Mouse (Mus musculus) R1 (cell line): ENCODE results near the gene Olfr190.
A peak's percentile ranks its signal among the peaks of the same experiment; 100 is the strongest.
"Not testable (repeated sequence)": the region's sequence is repeated elsewhere in the genome, so short reads cannot be mapped to it uniquely, and the experiment has no call there.

ENCODE experiments used
- DNase-seq: peaks from one replicate; pipeline ENCODE4 v3.0.0-alpha.2; 2018; ENCODE audit warnings: low read depth, low spot score

Olfr190 gene

DNA sequence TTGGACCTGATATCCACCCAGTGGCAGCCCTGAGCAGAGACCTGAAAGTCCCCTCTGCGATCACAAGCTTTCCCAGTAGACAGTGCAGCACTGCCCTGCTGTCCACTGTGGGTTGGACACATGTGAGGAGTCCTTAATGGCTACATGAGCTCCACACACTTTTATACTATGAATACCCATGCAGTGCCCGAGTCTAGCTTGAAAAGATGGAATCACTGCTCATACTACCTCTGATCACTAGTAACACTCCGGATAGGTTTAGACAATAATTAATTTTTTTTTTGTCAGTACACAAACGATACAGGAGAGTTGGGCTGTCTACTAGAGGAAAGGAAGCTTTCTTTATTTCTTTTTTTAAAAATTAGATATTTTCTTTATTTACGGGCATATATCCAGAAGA, at the start of gene Olfr190:
TSS of gene Olfr190 (minus strand) at position 101 of the 400 bp plus-strand sequence.
- no peak for DNase-seq

DNA sequence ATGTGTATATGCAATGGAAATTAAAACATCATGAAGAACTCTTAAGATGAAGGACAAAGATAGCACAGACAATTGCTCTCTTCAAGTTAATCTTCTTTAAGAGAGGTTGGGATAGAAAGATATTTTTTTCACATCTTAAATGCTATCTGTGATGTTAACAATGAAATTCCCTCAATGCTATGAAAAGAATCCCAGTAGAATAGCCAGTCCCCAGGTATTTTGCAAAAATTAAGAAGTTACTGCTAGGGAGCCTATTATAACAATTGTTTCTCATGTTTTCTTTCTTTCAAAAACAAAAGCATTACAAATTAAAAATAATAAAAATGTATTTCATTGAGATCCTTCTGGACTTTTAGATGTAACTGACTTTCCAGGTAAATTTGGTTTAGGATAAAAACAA, 43.2 kb upstream of the Olfr190 start, which contains the start of gene Olfr194:
TSS of gene Olfr194 (minus strand) at position 101 of the 400 bp plus-strand sequence.
- no peak for DNase-seq

DNA sequence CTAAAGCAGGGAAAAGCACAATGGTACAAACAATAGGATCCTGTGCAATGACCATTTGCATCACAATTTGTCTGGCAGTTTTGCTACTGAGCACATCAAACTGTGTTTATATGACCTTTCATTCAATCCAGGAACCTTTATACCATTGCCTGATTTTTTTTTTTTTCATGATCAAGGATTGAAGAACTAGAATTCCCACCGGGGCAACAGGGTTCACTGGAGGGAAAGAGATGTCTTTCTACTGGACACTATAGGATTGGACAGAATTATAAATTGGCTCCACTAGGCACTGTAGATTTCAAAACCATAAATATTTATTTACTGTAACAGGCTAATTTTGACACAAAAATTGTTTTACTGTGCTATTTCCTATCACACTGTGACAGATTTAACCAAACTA, 34.0 kb upstream of the Olfr190 start, which contains the start of gene Olfr193:
TSS of gene Olfr193 (minus strand) at position 101 of the 400 bp plus-strand sequence.
- peak; percentile 30 for DNase-seq

DNA sequence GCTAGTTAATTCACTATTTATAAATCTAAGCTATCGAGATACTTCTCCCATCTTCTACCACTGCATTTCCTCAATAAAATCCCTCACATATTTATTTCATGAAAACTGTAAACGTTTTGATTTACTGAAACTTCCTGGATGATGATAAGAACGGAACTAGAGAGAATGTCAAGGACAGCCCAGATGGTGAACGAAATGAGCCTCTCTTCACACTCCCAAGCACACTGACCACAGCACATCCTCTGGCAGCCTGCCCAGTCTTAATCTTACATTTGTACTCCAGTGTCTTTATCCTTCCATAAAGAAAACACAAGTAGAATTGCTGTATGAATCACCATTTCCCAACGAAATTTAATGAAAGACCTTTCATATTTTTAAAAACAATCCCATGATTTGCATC, 30.7 kb upstream of the Olfr190 start:
- not testable (repeated sequence) for DNase-seq

DNA sequence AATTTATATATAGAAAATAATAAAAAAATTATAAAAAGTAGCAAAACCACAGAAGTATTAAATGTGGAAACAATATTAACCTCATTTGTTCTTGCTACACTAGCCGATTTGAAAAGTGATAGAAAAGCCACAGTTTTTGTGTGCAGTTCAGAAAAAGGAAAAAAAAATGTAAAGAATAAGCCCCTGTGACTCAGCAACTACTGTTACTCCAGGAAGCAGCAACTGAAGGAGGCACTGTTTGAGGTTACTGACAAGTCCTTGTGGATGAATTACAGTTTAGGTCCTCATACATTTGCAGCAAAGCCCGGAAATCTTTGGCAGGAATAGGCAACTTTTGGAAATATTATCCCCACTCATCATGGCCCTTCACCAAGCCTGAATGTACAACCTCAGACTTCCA, 27.5 kb upstream of the Olfr190 start:
- no peak for DNase-seq

DNA sequence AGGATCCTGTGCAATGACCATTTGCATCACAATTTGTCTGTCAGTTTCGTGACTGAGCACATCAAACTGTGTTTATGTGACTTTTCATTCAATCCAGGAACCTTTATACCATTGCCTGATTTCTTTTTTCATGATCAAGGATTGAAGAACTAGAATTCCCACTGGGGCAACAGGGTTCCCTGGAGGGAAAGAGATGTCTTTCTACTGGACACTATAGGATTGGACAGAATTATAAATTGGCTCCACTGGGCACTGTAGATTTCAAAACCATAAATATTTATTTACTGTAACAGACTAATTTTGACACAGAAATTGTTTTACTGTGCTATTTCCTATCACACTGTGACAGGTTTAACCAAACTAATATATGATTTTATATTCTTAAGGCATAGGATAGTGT, 11.9 kb upstream of the Olfr190 start, which contains the start of gene Olfr191:
TSS of gene Olfr191 (minus strand) at position 101 of the 400 bp plus-strand sequence.
- DNase-seq, result peak; percentile 21

DNA sequence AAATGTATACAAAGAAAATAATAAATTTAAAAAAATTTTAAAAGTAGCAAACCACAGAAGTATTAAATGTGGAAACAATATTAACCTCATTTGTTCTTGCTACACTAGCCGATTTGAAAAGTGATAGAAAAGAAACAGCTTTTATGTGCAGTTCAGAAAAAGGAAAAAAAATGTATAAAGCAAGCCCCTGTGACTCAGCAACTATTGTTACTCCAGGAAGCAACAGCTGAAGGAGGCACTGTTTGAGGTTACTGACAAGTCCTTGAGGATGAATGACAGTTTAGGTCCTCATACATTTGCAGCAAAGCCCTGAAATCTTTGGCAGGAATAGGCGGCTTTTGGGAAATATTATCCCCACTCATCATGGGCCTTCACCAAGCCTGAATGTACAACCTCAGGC, 3.3 kb upstream of the Olfr190 start:
- not testable (repeated sequence) for DNase-seq

DNA sequence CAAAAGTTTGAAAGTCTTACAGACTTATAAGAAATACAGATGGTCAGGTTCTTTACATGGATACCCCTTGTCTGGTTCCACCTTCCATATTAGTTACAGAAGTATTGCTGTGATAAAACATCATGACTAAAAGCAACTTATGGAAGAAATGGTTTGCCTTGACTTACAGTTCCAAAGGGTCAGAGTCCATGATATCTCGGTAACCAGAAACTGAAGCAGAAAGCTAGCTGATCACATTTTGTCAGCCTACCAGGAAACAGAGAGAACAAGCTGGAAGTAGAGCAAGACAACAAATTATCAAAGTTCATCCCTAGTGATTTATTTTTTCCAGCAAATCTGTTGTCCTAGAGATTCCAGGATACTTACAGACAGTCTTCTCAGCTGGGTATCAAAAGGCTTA, 4.3 kb downstream of the Olfr190 start:
- DNase-seq, result no peak

DNA sequence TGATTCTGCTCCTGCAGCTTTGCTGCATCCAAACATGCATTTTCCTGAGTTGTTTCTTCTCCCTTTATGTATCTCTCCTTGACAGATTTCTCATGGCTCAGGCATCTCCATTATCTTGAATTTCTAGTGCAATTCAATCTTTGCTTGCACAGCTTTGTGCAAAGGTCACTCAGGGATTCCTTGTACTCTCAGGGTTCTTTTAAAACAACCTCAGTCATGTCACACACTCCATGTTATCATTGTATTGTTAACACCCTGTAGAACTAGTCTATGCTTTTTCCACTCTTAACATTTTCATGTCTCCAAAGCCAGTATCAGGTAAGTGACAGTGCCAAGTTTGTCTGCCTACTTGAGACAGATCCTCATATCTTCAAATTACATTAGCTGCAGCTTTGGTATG, 6.0 kb downstream of the Olfr190 start:
- no peak for DNase-seq

DNA sequence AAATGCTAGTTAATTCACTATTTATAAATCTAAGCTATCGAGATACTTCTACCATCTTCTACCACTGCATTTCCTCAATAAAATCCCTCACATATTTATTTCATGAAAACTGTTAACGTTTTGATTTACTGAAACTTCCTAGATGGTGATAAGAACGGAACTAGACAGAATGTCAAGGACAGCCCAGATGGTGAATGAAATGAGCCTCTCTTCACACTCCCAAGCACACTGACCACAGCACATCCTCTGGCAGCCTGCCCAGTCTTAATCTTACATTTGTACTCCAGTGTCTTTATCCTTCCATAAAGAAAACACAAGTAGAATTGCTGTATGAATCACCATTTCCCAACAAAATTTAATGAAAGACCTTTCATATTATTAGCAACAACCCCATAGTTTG, 15.4 kb downstream of the Olfr190 start:
- not testable (repeated sequence) for DNase-seq

DNA sequence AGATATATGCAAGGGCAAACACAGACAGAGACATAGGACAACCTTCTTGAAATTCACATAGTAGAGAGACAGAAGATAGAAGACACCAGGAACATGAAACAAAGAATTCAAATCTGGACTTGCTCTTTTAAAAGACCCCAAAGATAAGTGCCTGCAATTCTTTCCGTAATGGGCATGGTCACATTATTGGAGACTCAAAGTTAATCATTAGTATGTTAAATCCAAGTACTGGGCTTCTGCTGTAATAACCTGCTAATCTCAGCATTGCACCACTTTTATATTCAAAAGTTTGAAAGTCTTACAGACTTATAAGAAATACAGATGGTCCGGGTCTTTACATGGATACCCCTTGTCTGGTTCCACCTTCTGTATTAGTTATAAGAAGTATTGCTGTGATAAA, 28.5 kb downstream of the Olfr190 start:
- not testable (repeated sequence) for DNase-seq

DNA sequence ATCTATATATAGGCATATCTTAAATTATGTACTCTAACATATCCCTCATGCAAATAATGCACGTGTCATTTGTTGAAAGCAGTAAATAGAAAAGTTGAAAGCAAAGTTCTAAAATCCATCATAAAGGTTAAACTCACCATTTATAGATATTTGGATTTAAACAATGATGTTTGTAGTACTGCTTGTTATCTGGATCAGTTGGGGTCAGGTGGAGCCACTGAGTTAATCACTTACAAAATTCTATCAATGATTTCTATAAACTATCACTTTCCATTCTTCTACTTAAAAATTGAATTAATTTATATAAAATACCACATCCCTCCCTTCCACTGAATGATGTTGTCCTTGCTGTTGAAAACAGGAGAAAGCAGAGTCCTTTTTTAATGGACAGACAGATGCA, 28.9 kb downstream of the Olfr190 start:
- DNase-seq, result no peak

DNA sequence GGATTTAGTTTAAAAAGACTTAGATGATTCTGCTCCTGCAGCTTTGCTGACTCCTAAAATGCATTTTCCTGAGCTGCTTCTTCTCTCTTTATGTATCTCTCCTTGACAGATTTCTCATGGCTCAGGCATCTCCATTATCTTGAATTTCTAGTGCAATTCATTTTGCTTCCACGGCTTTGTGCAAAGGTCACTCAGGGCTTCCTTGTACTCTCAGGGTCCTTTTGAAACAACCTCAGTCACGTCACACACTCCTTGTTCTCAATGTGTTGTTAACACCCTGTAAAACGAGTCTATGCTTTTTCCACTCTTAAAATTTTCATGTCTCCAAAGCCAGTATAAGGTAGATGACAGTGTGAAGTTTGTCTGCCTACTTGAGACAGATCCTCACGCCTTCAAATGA, 30.2 kb downstream of the Olfr190 start:
- no peak for DNase-seq

DNA sequence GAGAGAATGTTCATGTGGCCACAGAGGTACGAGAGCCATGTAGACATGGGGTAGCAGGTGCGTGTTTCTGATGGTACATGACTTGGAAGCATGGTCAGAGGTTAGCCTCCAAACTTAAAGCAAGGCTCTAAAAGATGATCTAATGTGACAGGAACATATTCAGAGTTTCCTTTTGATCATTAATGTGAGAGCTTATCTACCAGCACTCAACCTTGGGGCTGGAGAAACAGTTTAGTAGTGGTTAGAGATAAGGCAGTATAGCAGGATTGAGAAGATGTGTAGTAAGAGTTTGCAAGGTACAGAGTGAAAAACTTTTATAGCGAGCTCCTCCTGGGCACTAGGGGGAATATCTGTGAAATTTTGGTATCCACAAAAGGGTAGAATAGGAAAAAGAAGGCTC, 32.0 kb downstream of the Olfr190 start:
- DNase-seq, result no peak

DNA sequence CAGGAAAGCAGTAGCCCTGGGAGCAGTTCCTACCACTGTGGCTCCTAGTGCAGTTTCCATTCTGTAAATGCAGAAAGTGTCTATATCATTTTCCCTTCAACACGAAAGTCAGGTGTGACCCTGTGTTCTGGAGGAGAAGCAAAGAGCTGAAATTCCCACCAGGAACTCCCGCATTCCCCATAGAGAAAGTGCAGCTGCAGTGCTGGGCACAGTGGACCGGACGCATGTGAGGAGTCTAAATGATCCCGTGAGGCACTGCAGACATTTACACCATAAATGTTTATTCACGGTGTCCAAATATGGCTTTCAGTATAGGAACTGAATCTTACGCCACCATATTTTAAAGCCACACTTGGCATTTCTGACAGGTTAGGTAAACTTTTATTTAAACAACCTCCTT, 38.1 kb downstream of the Olfr190 start, which contains the start of gene Olfr187:
TSS of gene Olfr187 (minus strand) at position 58 of the 400 bp plus-strand sequence.
- no peak for DNase-seq

DNA sequence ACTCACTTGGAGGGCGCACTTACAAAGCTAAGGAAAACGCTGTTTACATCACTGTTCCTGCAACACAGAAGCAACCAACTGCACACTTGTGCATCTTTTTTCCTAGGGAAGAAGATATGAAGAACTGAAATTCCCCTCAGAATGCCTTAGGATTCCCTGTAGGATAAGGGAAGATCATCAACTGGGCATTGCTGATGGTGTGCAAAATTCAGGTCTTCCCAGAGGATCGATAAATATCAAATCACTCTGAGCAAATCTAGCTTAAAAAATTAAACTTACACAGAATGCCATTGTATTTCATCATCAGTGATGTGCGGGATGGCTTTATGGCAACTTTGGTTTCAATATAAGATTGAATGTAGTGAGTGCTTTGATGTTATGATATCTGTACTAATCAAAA, 47.6 kb downstream of the Olfr190 start, which contains the start of gene Olfr186:
TSS of gene Olfr186 (minus strand) at position 101 of the 400 bp plus-strand sequence.
- no peak for DNase-seq
